Mouse (Mus musculus) urinary bladder, adult 2 months (tissue): Measurements from ENCODE around the gene Enho. TPM values are rescaled to one million over a fixed set of nuclear protein-coding genes. Genes with fewer than 3 reads are reported as not detected.
"Not testable (repeated sequence)": the region's sequence is repeated elsewhere in the genome, so short reads cannot be mapped to it uniquely, and the experiment has no call there.

Source experiments
- DNase-seq: peaks from one replicate; pipeline ENCODE4 v3.0.0; 2022; ENCODE audit warnings: low spot score
- polyA plus RNA-seq: library from polyadenylated mRNA; depleted of rRNA; stranded (reverse); fragments of >200 nt; gene quantifications from 2 replicates; pipeline ENCODE4 v1.2.3, GENCODE M21; 2012; rRNA removed

The Enho gene
- polyA plus RNA-seq, result 165 and 187 TPM in 2 replicates

GRCm38 (mm10) chr4:41639913-41640507 lies at the start of gene Enho:
Enho (minus strand) TSS chr4:41640324.
- peak; percentile 93 for DNase-seq

GRCm38 (mm10) chr4:41688562-41688961 lies 48.4 kb upstream of the Enho start:
- DNase-seq, result not testable (repeated sequence)

- DNase-seq, result not testable (repeated sequence)
These were observed 45.9 kb upstream of the Enho start for GRCm38 (mm10) chr4:41685882-41686492.

GRCm38 (mm10) chr4:41684931-41685453 lies 44.9 kb upstream of the Enho start:
- not testable (repeated sequence) for DNase-seq

- DNase-seq, result not testable (repeated sequence)
These were observed 44.2 kb upstream of the Enho start for GRCm38 (mm10) chr4:41684131-41684930.

- not testable (repeated sequence) for DNase-seq
These were observed 43.2 kb upstream of the Enho start for GRCm38 (mm10) chr4:41683303-41683702.

GRCm38 (mm10) chr4:41682789-41683188 lies 42.7 kb upstream of the Enho start:
- no peak for DNase-seq

GRCm38 (mm10) chr4:41681947-41682346 lies 41.8 kb upstream of the Enho start:
- no peak for DNase-seq

- no peak for DNase-seq
These were observed 41.1 kb upstream of the Enho start for GRCm38 (mm10) chr4:41681176-41681575.

- no peak for DNase-seq
These were observed 39.2 kb upstream of the Enho start for GRCm38 (mm10) chr4:41679291-41679690.

- no peak for DNase-seq
These were observed 38.7 kb upstream of the Enho start for GRCm38 (mm10) chr4:41678863-41679262.

- no peak for DNase-seq
These were observed 37.0 kb upstream of the Enho start for GRCm38 (mm10) chr4:41677006-41677629.

GRCm38 (mm10) chr4:41676248-41677005 lies 36.3 kb upstream of the Enho start:
- DNase-seq, result no peak

GRCm38 (mm10) chr4:41673186-41673585 lies 33.1 kb upstream of the Enho start:
- no peak for DNase-seq

GRCm38 (mm10) chr4:41672522-41672963 lies 32.4 kb upstream of the Enho start:
- no peak for DNase-seq

- DNase-seq, result no peak
These were observed 31.9 kb upstream of the Enho start for GRCm38 (mm10) chr4:41671963-41672480.

GRCm38 (mm10) chr4:41671500-41671899 lies 31.4 kb upstream of the Enho start:
- no peak for DNase-seq

GRCm38 (mm10) chr4:41670836-41671235 lies 30.7 kb upstream of the Enho start:
- no peak for DNase-seq

GRCm38 (mm10) chr4:41666646-41667045 lies 26.5 kb upstream of the Enho start:
- no peak for DNase-seq

GRCm38 (mm10) chr4:41665009-41665675 lies 25.0 kb upstream of the Enho start:
- DNase-seq, result no peak
